Mouse (Mus musculus) megakaryocyte, embryonic 14.5 days (primary cell): Measurements from ENCODE around the gene Flrt1.

Source experiments
- FLI1 ChIP-seq: IDR thresholded peaks from 2 replicates; pipeline ENCODE4 v1.6.1; 2012; ENCODE audit warnings: low read length, inconsistent platforms, mixed read lengths
- GATA1 ChIP-seq: IDR thresholded peaks from 3 replicates; pipeline ENCODE4 v1.6.1; 2012; ENCODE audit warnings: mixed read lengths, low read length, inconsistent platforms, borderline replicate concordance

GRCm38 (mm10) chr19:7057126-7057721, 48.3 kb downstream of the Flrt1 start:
- TF ChIP-seq GATA1 (no peak), FLI1 (no peak)
